Mouse (Mus musculus) limb, embryonic 11.5 days (tissue): ENCODE results near the gene Sipa1l1. TPM values are rescaled to one million over a fixed set of nuclear protein-coding genes. Genes with fewer than 3 reads are reported as not detected.

ENCODE experiments used
- ATAC-seq: fragments of 200-750 bp; cut with Nextera tagmentation; 2 replicates; pipeline ENCODE4 v1.8.0; 2017; ENCODE audit warnings: low read depth; ENCODE audit not compliant: insufficient number of reproducible peaks, low FRiP score, low TSS enrichment
- DNase-seq: peaks from one replicate; pipeline ENCODE4 v3.0.0-alpha.2; 2015; ENCODE audit warnings: low spot score
- H3K27ac ChIP-seq: fragments of 300-500 bp; sonication (generic); replicated peaks from 2 replicates; pipeline ENCODE4 v1.5.1; 2014; ENCODE audit warnings: low read depth, mild to moderate bottlenecking, low read length
- H3K27me3 ChIP-seq: fragments of 300-500 bp; sonication (generic); 2 replicates; pipeline ENCODE4 v1.6.1; 2014; ENCODE audit warnings: mild to moderate bottlenecking, low read length, mixed read lengths; ENCODE audit not compliant: control insufficient read depth, insufficient read depth
- H3K36me3 ChIP-seq: fragments of 300-500 bp; sonication (generic); 2 replicates; pipeline ENCODE4 v1.6.1; 2014; ENCODE audit warnings: mild to moderate bottlenecking, low read length, moderate library complexity, mixed read lengths; ENCODE audit not compliant: control insufficient read depth, insufficient read depth
- H3K4me1 ChIP-seq: fragments of 300-500 bp; sonication (generic); 2 replicates; pipeline ENCODE4 v1.6.1; 2014; ENCODE audit warnings: low read length, mixed read lengths; ENCODE audit not compliant: control insufficient read depth, insufficient read depth
- H3K4me2 ChIP-seq: fragments of 300-500 bp; sonication (generic); 2 replicates; pipeline ENCODE4 v1.6.1; 2014; ENCODE audit warnings: low read depth, mild to moderate bottlenecking, moderate library complexity; ENCODE audit not compliant: severe bottlenecking
- H3K4me3 ChIP-seq: fragments of 300-500 bp; sonication (generic); 2 replicates; pipeline ENCODE4 v1.5.1; 2014; ENCODE audit warnings: low read depth, low read length
- H3K9ac ChIP-seq: fragments of 300-500 bp; sonication (generic); 2 replicates; pipeline ENCODE4 v1.6.1; 2014; ENCODE audit warnings: mild to moderate bottlenecking, low read length
- H3K9me3 ChIP-seq: fragments of 300-500 bp; sonication (generic); 2 replicates; pipeline ENCODE4 v1.6.1; 2016; ENCODE audit warnings: low read length; ENCODE audit not compliant: control insufficient read depth
- whole genome bisulfite sequencing: fragments of 180-500 bp; shearing (Covaris S2); extraction: QIAGEN DNeasy Blood & Tissue Kit; methylation state at CpG from one replicate; pipeline ENCODE4 v1.1.7; 2014; 5-methylcytosine and 5-hydroxymethylcytosine counted together
- polyA plus RNA-seq: library from polyadenylated mRNA; unstranded; fragments of >200 nt; fragmentation: Nextera tagmentation; extraction: Ambion mirVana; gene quantifications from 2 replicates; pipeline ENCODE4 v1.2.1, GENCODE M21; 2014

Gene Sipa1l1
- polyA plus RNA-seq, 1 experiment from 2014 or later = 32.5 TPM

DNA sequence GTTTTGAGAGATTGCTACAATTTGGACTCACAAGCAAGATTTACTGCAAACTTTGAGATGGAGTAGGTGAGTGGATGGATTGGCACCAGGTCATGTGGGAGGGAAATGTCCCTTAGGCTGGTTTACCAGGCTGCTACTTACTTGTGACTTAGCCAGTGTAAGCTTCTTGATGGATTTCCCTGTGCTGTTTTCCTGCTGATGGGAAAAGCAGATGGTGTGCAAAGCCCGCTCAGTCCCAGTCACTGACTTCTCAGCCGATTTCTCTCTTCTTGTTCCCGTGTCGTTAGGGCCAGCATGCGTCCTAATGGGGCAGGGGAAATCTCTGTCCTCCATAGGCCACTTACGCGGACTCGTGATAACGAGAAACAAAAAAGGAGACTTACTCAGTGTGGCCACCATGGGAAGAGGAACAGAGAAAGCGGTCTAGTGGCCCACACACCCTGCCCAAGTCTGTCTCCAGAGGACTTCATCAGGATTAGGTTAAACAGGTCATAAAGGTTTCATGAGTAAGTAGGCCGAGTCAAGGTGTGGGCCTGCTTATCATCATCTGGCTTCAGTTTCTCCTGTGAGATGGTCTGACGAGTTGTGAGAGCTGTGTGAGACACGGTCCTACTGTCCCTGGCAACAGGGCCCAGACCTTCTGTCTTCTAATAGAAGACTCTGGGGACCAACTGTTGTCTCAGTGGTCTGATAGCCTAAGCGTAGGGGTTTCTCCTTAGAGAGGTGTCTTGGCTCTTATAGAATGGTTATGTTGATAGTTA is 65.5 kb downstream of the Sipa1l1 start:
- Histone ChIP-seq H3K4me1 (0 out of 2 replicates have a peak, but pooled peaks cover 10% of the 10 kb centered on the region), H3K27me3 (no peaks in the 10 kb centered on the region), H3K4me3 (no peak overlapping the region), H3K4me2 (no peak overlapping the region), H3K27ac (no peak overlapping the region), H3K9me3 (no peaks in the 10 kb centered on the region), H3K36me3 (no peaks in the 10 kb centered on the region), H3K9ac (no peak overlapping the region)
- ATAC-seq = peak; percentile 31; the same call in 1 of the 2 replicates
- DNase-seq = peak; percentile 42
- WGBS = 50% methylated on average over 14 of the region's 14 CpGs

DNA sequence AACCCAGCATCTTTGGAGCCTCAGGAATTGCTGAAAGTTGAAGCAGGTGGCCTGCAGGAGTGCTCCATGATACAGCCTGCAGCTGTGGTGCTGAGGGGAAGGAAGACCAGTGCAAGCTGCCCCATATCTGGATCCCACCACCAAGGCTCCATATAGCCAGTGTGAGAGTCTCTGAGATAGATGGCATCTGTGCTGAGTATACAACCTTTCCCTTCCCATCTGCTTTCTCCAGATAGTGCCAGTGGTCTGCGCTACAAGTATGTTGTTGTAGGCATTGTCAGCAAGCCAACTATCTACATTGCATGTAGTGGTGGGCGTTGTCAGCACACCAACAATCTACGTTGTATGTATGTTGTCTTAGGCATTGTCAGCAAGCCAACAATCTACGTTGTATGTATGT is 68.0 kb downstream of the Sipa1l1 start:
- ATAC-seq (no peak), DNase-seq (no peak)
- 98% methylated on average over 4 of the region's 4 CpGs for WGBS
- Histone ChIP-seq H3K27ac (no peak overlapping the region), H3K4me1 (no peaks in the 10 kb centered on the region), H3K9me3 (no peaks in the 10 kb centered on the region), H3K36me3 (no peaks in the 10 kb centered on the region), H3K9ac (no peak overlapping the region), H3K4me3 (no peak overlapping the region), H3K27me3 (no peaks in the 10 kb centered on the region), H3K4me2 (no peak overlapping the region)

- no peaks in the 10 kb centered on the region for H3K4me1 ChIP-seq
- H3K27me3 ChIP-seq = no peaks in the 10 kb centered on the region
- no peaks in the 10 kb centered on the region for H3K9me3 ChIP-seq
- H3K27ac ChIP-seq = no peak overlapping the region
- DNase-seq = no peak
- ATAC-seq = no peak
- WGBS = 85% methylated on average over 4 of the region's 4 CpGs
- H3K9ac ChIP-seq = no peak overlapping the region
- no peak overlapping the region for H3K4me3 ChIP-seq
- H3K36me3 ChIP-seq = no peaks in the 10 kb centered on the region
- no peak overlapping the region for H3K4me2 ChIP-seq
These were observed 68.8 kb downstream of the Sipa1l1 start for GRCm38 (mm10) chr12:82237946-82238345.

DNA sequence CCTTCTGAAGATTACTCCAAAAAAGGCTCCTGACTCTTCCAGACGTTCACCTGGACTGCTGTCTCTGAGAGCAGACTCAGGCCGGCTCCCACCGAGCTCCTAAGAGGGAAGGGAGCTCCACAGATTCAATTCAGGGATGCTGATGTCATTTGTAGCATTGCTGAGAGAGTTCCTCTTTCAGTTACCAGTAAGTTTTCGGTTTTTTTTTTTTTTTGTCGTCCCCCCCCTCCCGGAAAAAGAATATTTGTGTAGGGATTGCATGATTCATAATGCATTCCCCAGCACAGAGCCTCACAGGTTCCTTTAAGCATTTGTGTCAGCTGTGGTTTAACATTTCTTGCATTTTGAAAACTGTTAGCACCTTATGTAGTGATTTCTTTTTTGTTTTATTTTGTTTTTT is 71.6 kb downstream of the Sipa1l1 start:
- no peak overlapping the region for H3K4me2 ChIP-seq
- no peaks in the 10 kb centered on the region for H3K4me1 ChIP-seq
- 84% methylated on average over 6 of the region's 6 CpGs for WGBS
- H3K9ac ChIP-seq = no peak overlapping the region
- no peaks in the 10 kb centered on the region for H3K36me3 ChIP-seq
- ATAC-seq = no peak
- no peaks in the 10 kb centered on the region for H3K27me3 ChIP-seq
- no peaks in the 10 kb centered on the region for H3K9me3 ChIP-seq
- H3K4me3 ChIP-seq = no peak overlapping the region
- H3K27ac ChIP-seq = no peak overlapping the region
- DNase-seq = no peak

- Histone ChIP-seq H3K9ac (no peak overlapping the region), H3K27me3 (no peaks in the 10 kb centered on the region), H3K4me1 (no peaks in the 10 kb centered on the region), H3K27ac (no peak overlapping the region), H3K9me3 (no peaks in the 10 kb centered on the region), H3K4me2 (no peak overlapping the region), H3K36me3 (no peaks in the 10 kb centered on the region), H3K4me3 (no peak overlapping the region)
- ATAC-seq = no peak
- WGBS = 93% methylated on average over 6 of the region's 6 CpGs
- DNase-seq = no peak
These were observed 76.1 kb downstream of the Sipa1l1 start for GRCm38 (mm10) chr12:82245219-82245618.

DNA sequence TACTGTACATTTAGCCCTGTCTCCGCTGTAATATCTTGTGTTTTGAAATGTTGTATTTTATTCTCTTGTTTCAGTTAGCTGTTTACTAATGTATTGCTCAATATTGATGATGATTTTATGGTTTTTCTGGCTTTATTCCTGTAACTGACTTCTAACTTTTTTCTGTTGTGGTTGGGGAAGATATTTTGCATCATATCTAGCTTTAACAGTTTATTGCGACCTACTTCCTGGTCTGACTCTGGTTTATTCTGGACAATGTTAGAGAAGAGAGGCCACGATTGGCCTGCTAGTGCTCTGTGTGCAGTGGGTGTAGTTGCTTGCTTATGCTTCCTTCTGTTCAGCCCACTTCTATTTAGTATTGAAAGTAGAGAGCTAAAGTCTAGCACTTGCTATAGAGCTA is 77.3 kb downstream of the Sipa1l1 start:
- Histone ChIP-seq H3K4me2 (no peak overlapping the region), H3K9ac (no peak overlapping the region), H3K36me3 (no peaks in the 10 kb centered on the region), H3K4me1 (no peaks in the 10 kb centered on the region), H3K27ac (no peak overlapping the region), H3K9me3 (no peaks in the 10 kb centered on the region), H3K4me3 (no peak overlapping the region), H3K27me3 (no peaks in the 10 kb centered on the region)
- DNase-seq = no peak
- 91% methylated on average over 3 of the region's 3 CpGs for WGBS
- ATAC-seq = no peak

DNA sequence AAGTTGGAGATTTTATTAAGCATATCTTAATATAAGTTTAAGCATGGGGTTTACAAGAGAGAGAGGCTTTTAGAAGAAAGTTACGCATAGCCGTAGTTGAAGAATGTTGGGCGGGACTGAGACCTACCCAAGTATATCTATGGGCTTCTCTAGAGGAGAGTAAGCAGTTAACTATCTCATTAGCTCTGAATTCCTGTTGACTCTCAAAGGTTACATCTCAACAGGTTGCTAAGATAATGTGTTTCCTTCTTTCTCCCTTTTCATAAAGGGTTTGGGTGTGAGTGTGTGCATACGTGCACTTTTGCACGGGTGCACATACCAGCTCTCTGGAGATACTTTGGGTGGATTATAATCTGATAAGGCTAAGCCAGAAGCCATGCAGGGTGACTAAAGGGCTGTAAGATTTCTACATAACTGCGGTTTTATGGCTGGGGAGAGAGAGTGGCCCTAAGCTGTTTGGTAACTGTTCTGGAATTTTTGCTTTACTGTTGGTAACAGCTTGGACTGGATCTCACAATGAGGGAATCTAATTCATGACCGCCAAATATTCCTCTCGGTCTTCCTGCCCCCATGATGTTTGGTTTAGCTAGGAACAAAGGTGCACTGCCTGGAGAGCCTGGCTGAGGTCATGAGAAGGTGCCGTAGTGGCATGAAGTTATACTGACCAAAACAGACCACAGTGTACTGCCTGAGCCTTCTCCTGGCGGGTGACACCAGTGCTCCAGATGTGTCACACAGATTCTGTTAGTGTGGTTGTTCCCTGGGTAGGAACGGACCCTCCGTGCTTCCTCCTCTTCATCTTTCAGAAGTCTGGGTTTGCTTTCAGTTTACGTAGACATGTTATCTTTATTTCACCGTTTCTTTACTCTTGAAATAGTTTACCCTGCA is 78.5 kb downstream of the Sipa1l1 start:
- Histone ChIP-seq H3K27me3 (no peaks in the 10 kb centered on the region), H3K4me2 (no peak overlapping the region), H3K27ac (no peak overlapping the region), H3K36me3 (no peaks in the 10 kb centered on the region), H3K9me3 (no peaks in the 10 kb centered on the region), H3K4me1 (no peaks in the 10 kb centered on the region), H3K4me3 (no peak overlapping the region), H3K9ac (no peak overlapping the region)
- 90% methylated on average over 14 of the region's 14 CpGs for WGBS
- DNase-seq (no peak), ATAC-seq (no peak)

GRCm38 (mm10) chr12:82248501-82248900 is 79.4 kb downstream of the Sipa1l1 start:
- H3K36me3 ChIP-seq = no peaks in the 10 kb centered on the region
- no peak for DNase-seq
- H3K4me1 ChIP-seq = no peaks in the 10 kb centered on the region
- H3K27ac ChIP-seq = no peak overlapping the region
- no peaks in the 10 kb centered on the region for H3K9me3 ChIP-seq
- H3K27me3 ChIP-seq = no peaks in the 10 kb centered on the region
- no peak for ATAC-seq
- H3K9ac ChIP-seq = no peak overlapping the region
- 95% methylated on average over 3 of the region's 3 CpGs for WGBS
- no peak overlapping the region for H3K4me2 ChIP-seq
- H3K4me3 ChIP-seq = no peak overlapping the region
